Mouse (Mus musculus) kidney, adult 2 months (tissue): ENCODE measurements around the gene Efna3. TPM values are rescaled to one million over a fixed set of nuclear protein-coding genes. Genes with fewer than 3 reads are reported as not detected.

Source experiments
- DNase-seq: peaks from one replicate; pipeline ENCODE4 v3.0.0; 2021
- H3K27ac ChIP-seq: fragments of 200-500 bp; 2 replicates; pipeline ENCODE4 v1.5.1; 2012; ENCODE audit warnings: low read depth, low read length, control low read depth, inconsistent platforms; ENCODE audit not compliant: insufficient read depth
- H3K27me3 ChIP-seq: fragments of 200-500 bp; replicated peaks from 2 replicates; pipeline ENCODE4 v1.6.1; 2012; ENCODE audit warnings: mild to moderate bottlenecking, moderate library complexity, low read length, inconsistent platforms; ENCODE audit not compliant: control insufficient read depth, insufficient read depth
- H3K36me3 ChIP-seq: fragments of 200-500 bp; 2 replicates; pipeline ENCODE4 v1.6.1; 2012; ENCODE audit warnings: mild to moderate bottlenecking, moderate library complexity, low read length, inconsistent platforms; ENCODE audit not compliant: control insufficient read depth, insufficient read depth
- H3K4me1 ChIP-seq: fragments of 200-500 bp; 2 replicates; pipeline ENCODE4 v1.6.1; 2011; ENCODE audit warnings: low read length; ENCODE audit not compliant: control insufficient read depth, insufficient read depth
- H3K4me3 ChIP-seq: fragments of 200-500 bp; 2 replicates; pipeline ENCODE4 v1.5.1; 2011; ENCODE audit warnings: mild to moderate bottlenecking, low read depth, low read length, control low read depth; ENCODE audit not compliant: insufficient read depth
- CTCF ChIP-seq: fragments of 200-500 bp; conservative IDR thresholded peaks from 2 replicates; pipeline ENCODE4 v1.5.1; 2011; ENCODE audit warnings: low read depth, mild to moderate bottlenecking, control low read depth, low read length, moderate library complexity, mixed read lengths; ENCODE audit not compliant: insufficient read depth, insufficient read length
- POLR2A ChIP-seq: fragments of 200-500 bp; IDR thresholded peaks from one replicate; pipeline ENCODE4 v1.6.1; 2011; ENCODE audit warnings: low read depth, low read length, control low read depth
- WGBS: fragments of 180-500 bp; shearing (Covaris S2); methylation state at CpG from one replicate; pipeline ENCODE4 v1.1.7; 2018; 5-methylcytosine and 5-hydroxymethylcytosine counted together
- polyA plus RNA-seq: library from polyadenylated mRNA; depleted of rRNA; stranded (reverse); fragments of >200 nt; gene quantifications from 2 replicates; pipeline ENCODE4 v1.2.3, GENCODE M21; 2012

Gene Efna3
- polyA plus RNA-seq, 1 experiment = 2.4 TPM

GRCm38 (mm10) chr3:89315930-89316831 lies 6.6 kb downstream of the Efna3 start:
- WGBS = 13% methylated on average over 40 of the region's 40 CpGs
- Histone ChIP-seq H3K4me1 (peaks cover 6% of the 10 kb centered on the region), H3K27me3 (peaks cover 7% of the 10 kb centered on the region), H3K4me3 (no peak overlapping the region), H3K36me3 (no peaks in the 10 kb centered on the region), H3K27ac (no peak overlapping the region)
- no peak for TF ChIP-seq POLR2A
- no peak for TF ChIP-seq CTCF
- DNase-seq = no peak

- Histone ChIP-seq H3K27me3 (peaks cover 3% of the 10 kb centered on the region), H3K4me1 (peaks cover 3% of the 10 kb centered on the region), H3K4me3 (peak overlapping the region; percentile 17; the same call in 1 of the 2 replicates), H3K27ac (no peak overlapping the region), H3K36me3 (no peaks in the 10 kb centered on the region)
- 7% methylated on average over 26 of the region's 26 CpGs for WGBS
- TF ChIP-seq CTCF (peak; percentile 75), POLR2A (no peak)
- peak; percentile 80 for DNase-seq
These were observed 7.4 kb downstream of the Efna3 start for GRCm38 (mm10) chr3:89315195-89315929.

- Histone ChIP-seq H3K27me3 (peaks cover 3% of the 10 kb centered on the region), H3K4me3 (no peak overlapping the region), H3K4me1 (no peaks in the 10 kb centered on the region), H3K36me3 (no peaks in the 10 kb centered on the region), H3K27ac (no peak overlapping the region)
- TF ChIP-seq POLR2A (no peak), CTCF (no peak)
- WGBS = 51% methylated on average over 2 of the region's 2 CpGs
- no peak for DNase-seq
These were observed 8.0 kb downstream of the Efna3 start for GRCm38 (mm10) chr3:89314791-89315190.

GRCm38 (mm10) chr3:89314340-89314739 lies 8.4 kb downstream of the Efna3 start:
- H3K4me1 ChIP-seq = no peaks in the 10 kb centered on the region
- 74% methylated on average over 5 of the region's 5 CpGs for WGBS
- DNase-seq = no peak

GRCm38 (mm10) chr3:89308089-89308488 lies 14.7 kb downstream of the Efna3 start:
- 2% methylated on average over 9 of the region's 9 CpGs for WGBS
- Histone ChIP-seq H3K4me3 (no peak overlapping the region), H3K36me3 (no peaks in the 10 kb centered on the region), H3K4me1 (peaks cover 12% of the 10 kb centered on the region), H3K27me3 (no peaks in the 10 kb centered on the region), H3K27ac (no peak overlapping the region)
- peak; percentile 86 for DNase-seq
- peak; percentile 93 for TF ChIP-seq CTCF
- TF ChIP-seq POLR2A = no peak

More at GRCm38 (mm10) chr3:89314340-89314739, 8.4 kb downstream of the Efna3 start:
- Histone ChIP-seq H3K27me3 (no peaks in the 10 kb centered on the region; the same call in 1 of the 2 replicates), H3K4me3 (no peak overlapping the region), H3K27ac (no peak overlapping the region), H3K36me3 (no peaks in the 10 kb centered on the region)
- TF ChIP-seq CTCF = no peak
- no peak for TF ChIP-seq POLR2A

- TF ChIP-seq CTCF = no peak
- TF ChIP-seq POLR2A = no peak
- 52% methylated on average over 8 of the region's 8 CpGs for WGBS
- Histone ChIP-seq H3K27ac (peak overlapping the region; percentile 59), H3K4me1 (peaks cover 12% of the 10 kb centered on the region), H3K27me3 (no peaks in the 10 kb centered on the region), H3K36me3 (no peaks in the 10 kb centered on the region), H3K4me3 (no peak overlapping the region)
- DNase-seq = peak; percentile 86
These were observed 17.0 kb downstream of the Efna3 start for GRCm38 (mm10) chr3:89305551-89306325.
